Mouse (Mus musculus): Measurements from ENCODE around the gene Men1.
"Not testable (repeated sequence)": the region's sequence is repeated elsewhere in the genome, so short reads cannot be mapped to it uniquely, and the experiment has no call there.

Gene Men1

DNA sequence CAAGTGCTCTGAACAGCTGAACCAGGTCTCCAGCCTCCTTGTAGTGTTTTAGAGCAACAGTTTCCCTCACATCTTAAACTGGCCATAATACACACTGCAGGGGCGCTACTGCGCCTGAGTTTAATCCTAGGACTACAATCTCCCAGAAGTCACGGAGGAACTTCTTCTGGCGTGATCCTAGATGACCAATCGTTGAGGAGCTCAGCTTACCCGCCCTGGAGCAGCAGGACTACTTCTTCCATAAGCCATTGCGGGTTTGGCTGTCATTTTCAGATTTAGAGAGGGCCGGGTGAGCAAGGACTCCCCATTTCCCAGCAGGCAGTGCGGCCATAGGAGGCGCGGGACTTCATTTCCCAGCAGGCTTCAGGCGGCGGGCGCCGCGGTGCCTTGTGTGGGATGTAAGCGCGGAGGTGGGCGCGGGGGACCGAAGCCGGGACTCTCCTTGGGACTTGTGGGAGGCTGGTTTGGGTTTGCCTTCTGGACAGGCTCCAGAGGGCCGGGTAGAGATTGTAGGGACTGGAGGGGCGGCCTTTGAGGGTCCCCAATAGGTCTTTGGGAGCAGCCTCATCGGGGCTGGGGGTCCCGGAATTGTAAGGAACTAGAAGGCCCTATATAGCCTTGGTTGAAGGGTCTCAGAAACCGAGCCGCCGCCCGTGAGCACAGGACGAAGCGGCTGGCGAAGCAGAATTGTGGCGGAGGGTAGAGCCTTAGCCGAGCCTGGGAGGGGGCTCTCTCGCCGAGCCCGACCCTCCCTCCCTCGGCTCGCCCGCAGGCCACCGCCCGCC lies at the start of gene Men1:
Men1 (plus strand) TSS at position 307 of the 785 bp plus-strand sequence.
- DNase-seq, result peak; percentile 94 to 96

DNA sequence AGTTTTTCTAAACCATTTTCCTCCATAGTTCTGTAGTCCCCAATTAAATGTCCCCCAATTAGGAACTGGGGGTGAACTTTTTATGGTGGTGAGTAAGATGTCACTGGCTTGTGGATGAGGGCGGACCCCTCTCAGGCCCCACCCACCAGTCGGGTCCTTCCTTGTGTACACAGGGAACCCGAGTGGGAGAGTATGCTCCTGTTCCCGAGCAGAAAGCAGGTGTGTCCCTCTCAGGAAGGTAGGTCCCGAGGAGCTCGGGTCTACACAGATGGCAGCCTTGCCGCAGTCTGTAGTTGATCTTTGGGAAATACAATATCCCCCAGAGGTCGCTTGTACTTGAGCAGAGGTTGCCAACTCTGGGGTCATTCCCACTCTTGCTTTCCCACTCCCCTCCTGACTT lies 49.6 kb upstream of the Men1 start:
- no peak for DNase-seq

DNA sequence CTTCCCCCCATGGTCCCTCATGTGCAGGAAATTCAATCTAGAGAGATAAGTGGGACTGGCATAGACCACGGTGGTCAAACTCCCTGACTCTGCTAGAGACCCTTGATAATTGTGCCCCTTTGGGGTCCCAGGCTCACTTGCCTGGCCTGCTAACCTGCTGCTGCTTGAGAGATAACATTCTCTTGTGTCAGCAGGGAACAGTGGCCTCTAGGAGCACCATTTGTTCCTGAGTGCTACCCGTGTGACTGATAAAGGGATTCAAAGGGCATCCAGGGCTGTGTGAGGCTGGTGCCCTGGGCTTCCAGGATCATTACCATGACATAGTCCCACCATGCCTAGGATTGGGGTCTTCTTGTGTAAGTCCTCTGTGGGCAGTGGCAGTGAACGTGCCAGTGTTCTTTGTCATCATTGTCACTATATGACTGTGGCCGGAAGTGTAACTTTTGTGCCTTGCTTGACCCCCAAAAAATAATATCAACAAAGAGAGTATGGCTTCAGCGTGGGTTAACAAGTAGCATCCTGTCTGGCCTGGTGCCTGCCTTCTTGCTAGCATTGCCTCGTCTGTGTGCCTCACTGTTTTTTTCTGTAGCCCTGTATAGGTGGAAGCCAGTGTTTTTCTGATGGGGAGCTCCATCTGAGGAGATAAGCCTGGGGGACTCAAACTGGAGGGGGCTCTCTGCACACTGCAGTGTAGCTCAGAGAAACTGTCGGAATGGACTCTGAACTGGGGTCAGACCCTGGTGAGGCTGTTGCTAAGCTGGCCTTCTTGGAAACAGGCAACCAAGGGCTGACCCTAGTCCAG lies 48.9 kb upstream of the Men1 start:
- DNase-seq, result peak; percentile 62 to 77

DNA sequence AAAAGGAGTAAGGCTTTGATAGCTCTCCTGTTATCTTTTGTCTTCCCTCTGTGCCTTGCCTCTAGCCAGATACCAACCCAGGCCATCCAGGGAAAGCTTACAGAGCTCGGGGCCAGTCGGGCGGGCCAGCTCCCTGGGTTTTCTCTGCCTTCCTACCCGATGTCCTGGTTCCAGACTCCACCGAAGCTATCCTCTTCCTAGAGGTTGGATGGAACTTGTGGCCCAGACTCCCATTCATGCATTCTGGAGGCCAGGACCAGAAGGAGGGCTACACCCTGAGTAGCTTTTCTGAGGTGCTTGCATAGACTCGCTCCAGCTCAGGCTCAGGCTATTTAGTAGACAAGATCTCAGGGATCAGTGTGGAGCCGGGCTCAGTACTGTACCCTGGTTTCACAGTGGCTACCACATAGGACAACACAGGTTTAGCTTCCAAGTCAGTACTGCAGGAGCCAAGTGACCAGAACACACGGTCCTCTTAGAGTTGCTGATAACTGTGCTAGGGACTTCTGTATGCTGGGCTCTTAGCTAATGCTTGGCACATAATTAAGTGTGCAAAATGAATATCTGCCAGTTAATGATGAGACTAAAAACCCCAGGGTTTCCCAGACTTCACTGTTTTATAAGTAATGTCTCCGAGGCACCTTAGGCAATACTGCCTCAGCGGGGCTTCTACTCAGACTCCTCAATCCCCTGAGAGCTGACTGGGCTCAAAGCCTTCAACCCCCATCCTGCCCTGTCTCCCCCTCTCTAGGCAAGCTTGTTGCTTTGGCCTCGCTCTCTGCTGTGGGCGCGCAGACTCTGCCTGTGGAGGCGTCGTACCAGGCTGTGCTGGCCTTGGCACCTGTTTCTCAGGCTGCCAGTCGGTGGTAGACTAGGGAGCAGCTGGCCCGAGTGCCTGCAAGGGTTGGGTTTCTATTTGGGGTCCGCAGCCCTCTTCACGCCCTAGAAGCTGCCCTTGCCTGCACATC lies 48.1 kb upstream of the Men1 start:
- DNase-seq, result no peak

DNA sequence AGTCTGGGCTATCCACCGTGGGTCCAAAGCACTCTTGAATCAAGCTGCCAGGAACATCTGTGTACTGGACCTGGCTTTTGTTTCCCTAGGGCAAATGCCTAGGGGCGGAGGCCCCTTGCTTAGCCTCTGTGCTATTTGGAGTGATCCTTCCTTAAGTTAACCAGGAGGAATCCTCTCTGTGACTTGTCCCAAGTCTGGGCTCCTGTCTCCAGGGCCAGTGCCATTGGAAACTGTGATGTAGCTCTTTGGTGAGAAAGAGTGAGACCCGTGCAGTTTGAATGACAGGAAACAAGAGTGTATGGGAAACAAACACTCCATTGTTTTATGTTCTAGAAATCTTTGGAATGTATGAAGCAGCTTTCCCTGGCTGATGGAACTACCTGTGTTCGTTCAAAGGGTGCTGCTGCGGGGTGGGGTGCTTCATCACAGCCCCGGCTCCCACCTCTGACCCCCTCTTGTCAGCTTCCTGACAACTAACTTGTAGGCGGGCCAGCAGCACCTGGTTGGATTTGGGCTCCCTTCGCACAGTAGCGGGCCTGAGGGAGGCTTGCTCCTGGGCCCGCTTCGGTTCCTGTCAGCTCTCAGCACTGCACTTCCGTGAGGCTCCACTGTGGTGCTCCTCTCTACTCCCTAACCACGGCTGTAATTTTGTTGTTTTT lies 46.4 kb upstream of the Men1 start:
- peak in 1 of 2 experiments; percentile 54 for DNase-seq

DNA sequence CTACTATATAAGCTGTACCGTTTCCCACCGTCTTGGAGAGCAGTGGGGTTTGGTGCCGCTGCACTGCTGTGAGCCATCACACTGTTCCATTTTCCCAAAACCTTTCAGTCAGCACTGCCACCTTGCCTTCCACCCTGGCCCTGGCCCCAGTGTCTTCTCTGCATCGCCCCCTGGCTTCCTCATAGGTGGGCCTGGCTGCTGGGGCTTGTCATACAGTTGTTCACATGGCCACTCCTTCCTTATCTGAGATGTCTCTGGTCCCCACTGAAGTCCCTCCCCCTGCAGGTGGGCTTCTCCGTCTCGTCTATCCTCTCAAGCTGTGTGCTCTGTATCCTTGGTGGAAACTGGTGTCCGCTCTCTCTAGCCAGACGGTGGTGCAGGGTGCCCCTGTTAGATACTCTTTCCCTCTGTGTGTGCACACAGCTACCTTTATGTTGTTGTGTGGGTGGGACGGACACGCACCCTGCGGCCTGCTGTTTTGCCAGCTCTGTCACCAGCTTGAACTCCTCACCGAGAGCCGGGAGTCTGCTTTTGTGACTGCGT lies 45.0 kb upstream of the Men1 start:
- no peak for DNase-seq

DNA sequence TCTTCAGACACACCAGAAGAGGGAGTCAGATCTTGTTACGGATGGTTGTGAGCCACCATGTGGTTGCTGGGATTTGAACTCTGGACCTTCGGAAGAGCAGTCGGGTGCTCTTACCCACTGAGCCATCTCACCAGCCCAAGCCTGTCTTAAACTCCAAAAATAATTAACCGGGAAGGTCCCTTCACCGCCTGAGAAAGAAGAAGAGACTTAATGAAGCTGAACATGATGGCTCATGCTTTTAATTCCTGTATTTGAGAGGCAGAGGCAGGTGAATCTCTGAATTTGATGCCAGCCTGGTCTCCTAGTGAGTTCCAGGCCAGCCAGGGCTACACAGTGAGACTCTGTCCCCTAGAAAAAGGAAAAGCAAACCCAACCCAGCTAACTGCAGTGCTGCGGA lies 44.1 kb upstream of the Men1 start:
- not testable (repeated sequence) for DNase-seq

DNA sequence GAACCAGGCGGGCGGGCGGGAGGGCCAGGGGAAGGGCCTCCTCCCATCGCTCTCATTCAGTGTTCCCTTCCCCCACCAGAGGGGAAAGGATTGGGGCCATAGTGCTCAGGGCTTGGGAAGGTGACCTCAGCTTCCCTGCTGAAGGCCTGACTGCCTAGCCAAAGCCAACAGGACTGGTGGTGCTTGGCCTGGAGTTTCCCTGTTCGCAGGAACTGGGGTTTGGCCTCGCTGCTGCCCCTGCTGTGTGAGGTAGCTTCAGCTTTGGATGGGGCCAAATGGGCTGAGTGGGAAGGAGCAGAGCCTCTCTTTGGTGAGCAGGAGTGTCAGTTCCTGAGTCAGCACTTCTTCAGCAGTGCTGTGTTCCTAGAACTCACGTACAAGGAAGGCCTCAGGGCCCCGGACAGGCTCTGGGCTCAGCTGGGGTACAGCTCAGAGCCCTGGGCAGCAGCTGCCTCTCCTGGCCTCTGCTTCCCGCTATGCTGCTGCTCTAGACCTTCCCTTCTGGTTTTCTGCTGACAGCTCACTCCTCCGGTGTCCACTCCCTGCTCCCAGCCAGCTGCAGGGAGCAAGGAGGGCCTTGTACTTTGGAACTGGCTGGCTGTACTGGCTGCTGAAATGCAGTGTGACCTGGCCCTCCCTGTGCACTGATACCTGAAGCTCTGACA lies 43.5 kb upstream of the Men1 start:
- DNase-seq, result no peak

DNA sequence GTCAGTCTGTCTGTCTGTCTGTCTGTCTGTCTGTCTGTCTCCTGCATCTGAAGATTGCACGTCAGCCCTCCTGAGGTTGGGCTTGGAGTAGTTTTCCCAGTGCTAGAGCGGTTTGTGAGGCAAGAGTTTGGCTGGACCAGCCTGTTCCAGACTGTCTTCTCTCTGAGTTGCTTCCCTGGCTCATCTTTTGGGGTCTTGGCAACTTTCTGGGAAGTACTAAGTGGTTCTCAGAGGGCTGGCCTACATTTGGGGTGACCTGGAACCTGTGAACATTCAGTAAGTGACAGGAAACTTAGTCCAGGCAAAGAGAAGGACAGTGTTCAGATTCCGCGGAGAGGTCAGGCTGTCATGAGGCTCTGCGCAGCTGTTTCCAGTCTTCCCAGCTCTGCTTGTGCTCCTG lies 42.5 kb upstream of the Men1 start:
- no peak for DNase-seq

DNA sequence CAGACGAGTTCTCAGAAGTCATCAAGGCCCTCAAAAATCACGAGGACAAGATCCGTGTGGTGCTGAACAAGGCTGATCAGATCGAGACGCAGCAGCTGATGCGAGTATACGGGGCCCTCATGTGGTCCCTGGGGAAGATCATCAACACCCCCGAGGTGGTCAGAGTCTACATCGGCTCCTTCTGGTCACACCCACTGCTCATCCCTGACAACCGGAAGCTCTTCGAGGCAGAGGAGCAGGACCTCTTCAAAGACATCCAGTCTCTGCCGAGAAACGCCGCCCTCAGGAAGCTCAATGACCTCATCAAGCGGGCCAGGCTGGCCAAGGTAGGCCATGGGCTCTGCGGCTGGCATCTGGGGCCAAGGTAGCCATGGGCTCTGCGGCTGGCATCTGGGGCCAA lies 40.5 kb upstream of the Men1 start:
- DNase-seq, result no peak

DNA sequence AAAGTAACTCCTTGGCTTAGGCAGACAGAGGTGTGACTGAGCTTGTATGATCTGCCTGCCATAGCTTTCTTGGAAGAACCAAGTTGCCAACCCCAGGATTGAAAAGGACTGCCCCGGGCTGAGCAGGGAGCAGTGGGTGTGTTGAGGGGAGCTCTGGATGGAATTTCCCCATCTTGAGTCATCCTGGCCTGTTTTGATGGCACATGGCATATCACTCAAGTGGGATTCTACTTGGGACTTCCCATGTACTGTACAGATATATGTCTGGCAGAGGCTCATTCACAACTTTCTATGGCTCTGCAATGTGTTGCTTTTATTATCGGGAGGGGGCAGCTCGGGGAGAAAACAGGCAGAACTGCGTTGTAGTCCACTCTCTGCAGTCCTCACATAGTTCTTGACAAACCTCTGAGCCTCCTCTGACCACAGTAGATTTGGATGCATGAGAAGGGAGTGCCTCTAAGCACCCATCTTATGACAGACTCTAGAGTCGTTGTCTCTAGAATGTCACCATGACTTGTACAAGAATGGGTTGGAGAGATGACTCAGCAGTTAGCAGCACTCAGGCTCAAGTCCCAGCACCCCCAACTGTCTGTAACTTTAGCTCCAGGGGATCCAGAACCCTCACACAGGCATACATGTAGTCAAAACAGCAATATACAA lies 38.1 kb upstream of the Men1 start:
- DNase-seq, result no peak

DNA sequence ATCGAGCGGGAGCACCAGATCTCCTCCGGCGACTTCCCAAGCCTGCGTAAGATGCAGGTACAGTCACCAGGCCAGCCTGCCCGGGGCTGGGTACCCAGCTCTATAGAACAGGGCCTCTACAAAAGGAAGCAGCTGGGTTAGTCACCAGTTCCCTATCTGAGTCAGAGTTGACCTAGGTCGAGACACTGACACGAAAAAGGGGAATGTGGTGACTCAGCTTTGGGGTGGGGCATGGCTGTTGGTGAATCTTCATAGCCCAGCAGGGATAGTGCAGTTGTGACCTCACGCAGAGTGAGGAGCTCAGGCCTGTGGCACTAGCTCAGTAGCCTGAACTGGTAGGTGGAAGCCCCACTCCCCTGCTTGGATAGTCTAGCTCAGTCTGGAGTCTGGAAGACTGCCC lies 37.1 kb upstream of the Men1 start:
- DNase-seq, result peak in 1 of 2 experiments; percentile 65

DNA sequence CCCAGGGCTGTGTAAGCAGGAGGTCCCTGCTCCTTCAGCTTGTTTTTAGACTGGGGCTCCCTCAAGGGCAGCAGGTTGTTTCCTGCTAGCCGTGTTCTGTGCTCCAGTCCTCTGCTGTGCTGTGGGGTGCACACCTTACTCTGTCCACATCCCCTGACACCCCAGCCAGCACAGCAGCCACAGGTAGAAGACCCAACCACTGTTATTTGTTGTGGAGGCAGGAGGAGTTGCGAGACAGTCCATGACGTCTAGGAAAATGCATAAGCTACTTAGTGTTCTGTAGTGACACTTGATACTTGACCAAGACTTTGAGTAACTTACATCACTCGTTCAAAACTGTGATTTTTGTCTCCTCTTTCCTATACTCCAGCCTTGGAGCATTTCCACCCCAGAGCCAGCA lies 35.8 kb upstream of the Men1 start:
- no peak for DNase-seq

DNA sequence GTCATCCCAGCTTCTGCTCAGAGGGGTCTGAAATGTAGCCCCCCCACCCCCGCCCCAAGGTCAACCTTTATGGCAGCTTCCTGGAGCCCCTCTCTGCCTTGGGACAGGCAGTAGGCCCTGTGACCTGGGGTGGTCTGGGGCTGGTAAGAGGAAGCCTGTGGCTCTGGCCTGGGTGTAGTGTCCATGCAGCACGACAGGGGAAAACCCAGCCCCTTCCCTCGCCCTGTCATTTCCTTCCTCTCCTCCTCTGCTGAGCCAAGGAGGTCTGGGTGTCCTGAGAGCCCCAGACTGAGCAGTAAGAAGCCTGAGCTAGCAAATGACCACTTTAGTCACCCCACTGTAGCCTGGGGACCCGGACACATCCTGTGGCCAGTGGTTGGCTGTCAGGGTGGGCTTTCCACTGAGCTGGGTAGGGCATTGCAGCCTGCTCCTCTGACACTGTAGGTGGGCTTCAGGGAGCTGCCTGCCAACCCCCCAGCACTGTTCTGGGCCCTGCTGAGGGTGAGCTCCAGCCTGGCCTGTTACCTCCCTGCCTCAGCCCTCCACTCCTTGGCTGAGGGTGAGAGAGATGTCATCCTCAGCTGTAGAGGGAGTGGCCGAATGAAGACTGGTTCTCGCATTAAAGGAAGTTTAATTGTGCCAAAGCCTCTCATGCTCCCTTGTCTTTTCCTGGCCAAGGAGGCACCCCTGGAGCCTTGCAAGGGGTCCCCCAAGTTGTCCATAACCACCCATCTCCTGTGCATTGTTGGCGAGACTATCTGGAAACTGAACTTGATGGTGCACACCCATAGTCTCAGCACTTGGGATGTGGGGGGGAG lies 35.1 kb upstream of the Men1 start:
- peak; percentile 58 to 72 for DNase-seq

DNA sequence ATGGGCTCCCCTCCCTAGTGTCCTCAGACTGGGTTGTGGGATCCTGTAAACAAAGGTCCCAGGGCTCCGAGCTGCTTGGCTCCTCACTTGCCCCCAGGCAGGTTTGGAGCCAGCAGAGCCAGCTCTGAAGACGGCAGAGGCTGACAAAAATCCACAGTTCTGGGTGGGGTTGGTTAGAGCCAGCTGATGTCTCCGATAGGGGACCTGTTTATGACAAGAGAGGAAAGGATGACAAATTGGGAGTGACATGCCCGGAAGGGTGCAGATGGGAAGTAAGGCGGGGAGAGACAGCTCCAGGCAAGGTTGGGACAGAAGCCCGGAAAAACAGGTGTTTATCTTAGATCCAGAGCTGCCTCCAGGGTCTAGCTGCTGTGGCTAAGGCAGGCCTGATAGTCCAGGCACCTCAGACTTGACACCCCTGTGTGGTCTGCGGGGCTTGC lies 34.4 kb upstream of the Men1 start:
- DNase-seq, result peak; percentile 70 to 87

DNA sequence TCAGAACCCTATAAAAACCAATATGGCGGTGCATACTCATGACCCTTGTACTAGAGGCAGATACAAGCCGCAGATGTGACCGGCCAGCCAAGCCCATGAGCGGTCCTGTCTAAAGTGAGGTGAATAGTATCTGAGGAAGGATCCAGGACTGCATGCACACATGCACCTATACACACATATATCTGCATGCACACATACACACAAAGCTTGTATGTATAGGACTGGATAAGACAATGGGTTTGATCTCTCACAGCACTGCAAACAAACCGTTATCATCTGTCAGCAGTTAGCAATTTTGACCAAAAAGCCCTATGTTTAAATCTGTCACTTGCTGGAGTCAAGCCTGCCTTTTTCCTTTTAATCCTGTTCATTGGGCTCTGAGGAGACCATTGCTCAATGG lies 32.7 kb upstream of the Men1 start:
- no peak for DNase-seq

DNA sequence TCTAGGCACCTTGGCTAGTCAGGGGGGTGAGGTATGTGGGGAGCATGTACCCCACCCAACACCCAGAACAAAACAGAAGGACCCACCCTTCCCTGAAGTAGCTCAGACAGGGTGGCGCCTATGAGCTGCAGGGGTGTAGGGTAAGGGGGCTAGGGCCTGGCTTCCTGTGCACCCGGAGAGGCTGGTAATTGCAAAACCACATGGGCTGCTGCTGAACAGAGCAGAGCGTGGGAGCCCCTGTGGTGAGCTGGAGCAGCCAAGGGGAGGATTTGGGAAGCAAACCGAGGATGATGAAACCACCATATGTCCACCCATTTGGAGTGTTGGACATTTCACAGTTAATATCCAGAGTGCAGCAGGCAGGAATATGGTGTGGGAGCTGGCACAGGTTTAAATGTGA lies 32.3 kb upstream of the Men1 start:
- DNase-seq, result peak; percentile 50 to 70

DNA sequence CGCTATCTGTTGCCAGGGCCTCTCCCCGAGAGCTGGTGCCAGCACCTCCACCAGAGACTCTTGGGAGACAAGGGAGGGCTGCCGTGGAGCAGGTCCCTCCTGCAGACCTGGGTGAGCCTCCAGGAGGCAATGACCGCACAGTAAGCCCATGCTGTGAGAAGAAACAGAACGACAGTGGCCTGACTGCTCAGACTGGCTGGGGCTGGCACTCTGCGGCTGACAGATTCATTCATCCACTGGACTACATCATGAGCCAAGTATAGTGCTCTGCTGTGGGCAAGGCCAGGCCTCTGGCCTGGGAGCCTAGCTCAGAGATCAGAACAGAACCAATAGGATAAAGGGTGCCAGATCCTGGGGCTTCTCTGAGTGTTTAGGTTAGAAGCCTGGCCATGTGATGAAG lies 30.9 kb upstream of the Men1 start:
- DNase-seq, result no peak

DNA sequence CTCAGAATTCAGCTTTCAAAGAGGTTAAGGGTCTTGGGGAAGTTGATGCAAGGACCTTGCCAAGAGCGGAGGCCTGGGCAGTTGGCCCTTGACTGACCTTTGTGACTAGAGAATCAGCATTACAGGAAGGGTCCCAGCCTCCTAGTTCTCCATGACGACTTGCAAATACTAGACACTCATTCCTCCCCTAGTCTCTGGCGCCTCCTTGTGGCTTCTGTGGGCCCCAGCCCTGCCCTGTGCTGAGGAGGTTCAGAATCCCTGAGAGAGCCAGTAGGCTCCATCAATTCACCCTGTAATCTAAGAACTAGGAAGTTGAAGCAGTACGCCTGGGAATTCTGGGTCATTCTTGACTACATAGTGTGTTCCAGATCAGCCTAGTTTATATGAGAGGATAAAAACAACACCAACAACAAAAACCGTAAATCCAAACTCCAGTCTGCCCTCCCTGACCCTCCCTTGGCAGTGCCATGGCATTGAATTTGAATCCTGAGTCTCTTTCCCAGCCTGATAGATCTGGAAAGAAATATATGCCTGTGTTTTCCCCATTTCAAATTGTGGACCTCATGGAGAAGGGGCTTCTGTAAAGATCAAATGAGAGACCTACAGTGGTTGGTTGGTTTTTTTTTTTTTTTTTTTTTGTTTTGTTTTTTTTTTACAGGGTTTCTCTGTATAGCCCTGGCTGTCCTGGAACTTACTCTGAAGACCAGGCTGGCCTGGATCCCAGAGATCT lies 29.8 kb upstream of the Men1 start:
- DNase-seq, result peak; percentile 89 to 95
